Mouse (Mus musculus): Measurements from ENCODE around the gene Fancl.

The Fancl gene

GRCm38 (mm10) chr11:26489761-26490466 lies 104.0 kb downstream of the Fancl start:
- DNase-seq (ENCODE audit: extremely low spot score, low spot score) = peak; percentile 51

- no peak for DNase-seq (ENCODE audit: extremely low spot score, low spot score)
Observed at GRCm38 (mm10) chr11:26495951-26496350, 110.0 kb downstream of the Fancl start.

GRCm38 (mm10) chr11:26513683-26514082 lies 127.7 kb downstream of the Fancl start:
- no peak for DNase-seq (ENCODE audit: extremely low spot score, low spot score)

GRCm38 (mm10) chr11:26516086-26516485 lies 130.2 kb downstream of the Fancl start:
- no peak for DNase-seq (ENCODE audit: extremely low spot score, low spot score)

GRCm38 (mm10) chr11:26518991-26519390 lies 133.1 kb downstream of the Fancl start:
- no peak for DNase-seq (ENCODE audit: extremely low spot score, low spot score)

Measured in neural tube, embryonic 10.5 days (tissue).